In genomic region chr14:101653581-101654525, GRCm38 (mm10) we compare ENCODE assay signal across 7 mouse cellular contexts. TPM values are rescaled to one million over a fixed set of nuclear protein-coding genes. Genes with fewer than 3 reads are reported as not detected.
DNase-seq lines count a peak whose midpoint lies in the region; ATAC-seq and TF ChIP-seq lines count a peak whose summit lies in the region.

Gene Uchl3, plus strand, starts transcription at chr14:101653967.

- ATAC-seq in intestine, postnatal 0 days = peak; percentile 94
- ATAC-seq in midbrain, embryonic 12.5 days (ENCODE audit: low FRiP score, low read depth) = peak; percentile 91

- peak within 1 kb of the TSS; percentile 96 for H3K4me2 ChIP-seq in intestine, postnatal 0 days (replicated peaks; ENCODE audit: low read depth)
- H3K4me2 ChIP-seq in midbrain, embryonic 12.5 days (replicated peaks) = peak within 1 kb of the TSS; percentile 82

- H3K4me3 ChIP-seq in intestine, postnatal 0 days (ENCODE audit: low read depth, low read length) = peak within 1 kb of the TSS; percentile 99
- peak within 1 kb of the TSS; percentile 97 for H3K4me3 ChIP-seq in midbrain, embryonic 12.5 days
- H3K4me3 ChIP-seq in small intestine, adult 2 months (ENCODE audit: low read depth, low read length) = peak within 1 kb of the TSS; percentile 88

- H3K9me3 ChIP-seq in intestine, postnatal 0 days (ENCODE audit: control insufficient read depth) = no peaks in the 10 kb centered on the region
- H3K9me3 ChIP-seq in midbrain, embryonic 12.5 days = no peaks in the 10 kb centered on the region

- intact Hi-C loops in left cerebral cortex, postnatal 4 days (cut with DNase I) = no loop called here

- peak; percentile 98 for TF ChIP-seq CTCF in intestine, postnatal 0 days (IDR thresholded peaks at IDR 0.05; ENCODE audit: low read depth)
- TF ChIP-seq CTCF in small intestine, adult 2 months (IDR thresholded peaks at IDR 0.05; ENCODE audit: extremely low read depth, insufficient read length, insufficient replicate concordance, low read depth, low read length) = peak; percentile 95

- no peaks in the 10 kb centered on the region for H3K27me3 ChIP-seq in intestine, postnatal 0 days (replicated peaks; ENCODE audit: control insufficient read depth, insufficient read depth, low read length)
- H3K27me3 ChIP-seq in midbrain, embryonic 12.5 days = no peaks in the 10 kb centered on the region
- H3K27me3 ChIP-seq in small intestine, adult 2 months (ENCODE audit: control insufficient read depth, insufficient read depth, low read length) = no peaks in the 10 kb centered on the region

- peak within 1 kb of the TSS; percentile 37; the same call in 1 of the 2 replicates for H3K27ac ChIP-seq in intestine, postnatal 0 days (ENCODE audit: low read depth, low read length)
- H3K27ac ChIP-seq in midbrain, embryonic 12.5 days (replicated peaks) = peak within 1 kb of the TSS; percentile 72
- H3K27ac ChIP-seq in small intestine, adult 2 months (ENCODE audit: insufficient read depth, low read depth, low read length) = peak within 1 kb of the TSS; percentile 50; the same call in 1 of the 2 replicates

- no peak; the same call in 1 of the 2 replicates for TF ChIP-seq POLR2A in small intestine, adult 2 months (IDR thresholded peaks at IDR 0.05; ENCODE audit: low read depth, low read length)

- peak within 1 kb of the TSS; percentile 71 for H3K9ac ChIP-seq in intestine, postnatal 0 days (ENCODE audit: low read depth, low read length)
- peak within 1 kb of the TSS; percentile 88 for H3K9ac ChIP-seq in midbrain, embryonic 12.5 days (replicated peaks)

- no peaks in the 10 kb centered on the region for H3K36me3 ChIP-seq in intestine, postnatal 0 days (ENCODE audit: control insufficient read depth, insufficient read depth)
- H3K36me3 ChIP-seq in midbrain, embryonic 12.5 days = 0 out of 2 replicates have a peak, but pooled peaks cover 4% of the 10 kb centered on the region
- no peaks in the 10 kb centered on the region for H3K36me3 ChIP-seq in small intestine, adult 2 months (ENCODE audit: control insufficient read depth, insufficient read depth, low read length)

- H3K4me1 ChIP-seq in intestine, postnatal 0 days (replicated peaks; ENCODE audit: control insufficient read depth, insufficient read depth, low read length) = 0 out of 2 replicates have a peak, but pooled peaks cover 2% of the 10 kb centered on the region
- H3K4me1 ChIP-seq in midbrain, embryonic 12.5 days = peaks cover 4% of the 10 kb centered on the region; the same call in 1 of the 2 replicates
- no peaks in the 10 kb centered on the region for H3K4me1 ChIP-seq in small intestine, adult 2 months (ENCODE audit: control insufficient read depth, insufficient read depth, insufficient read length, low read length)

- peak; percentile 92 for DNase-seq in adrenal gland, adult 8-10 months
- peak; percentile 98 for DNase-seq in embryo, embryonic 9.5 days (ENCODE audit: extremely low spot score)
- peak; percentile 49 for DNase-seq in gonadal fat pad, adult 2 months (ENCODE audit: low read depth)
- DNase-seq in left cerebral cortex, postnatal 4 days = peak; percentile 99

- WGBS in intestine, postnatal 0 days = under 1% methylated on average over 78 of the region's 81 CpGs
- under 1% methylated on average over 77 of the region's 81 CpGs for WGBS in midbrain, embryonic 12.5 days
- WGBS in small intestine, adult 2 months = under 1% methylated on average over 81 of the region's 81 CpGs

RNA-seq across cellular contexts. Expression of gene Uchl3, which starts in this region (rescaled TPM):
- 10 to 100 TPM; 28.1 to 41.6 (median 34.7) TPM for total RNA-seq in adrenal gland, adult 8-10 months (2022)
- 7.4 and 11.0 TPM in 2 replicates for polyA plus RNA-seq in gonadal fat pad, adult 2 months (2012; rRNA removed)
- 142 and 143 TPM in 2 replicates for polyA plus RNA-seq in intestine, postnatal 0 days (2015; fragmentation: Nextera tagmentation; extraction: Ambion mirVana)
- total RNA-seq in left cerebral cortex, postnatal 4 days (2021) = 100 to 1,000 TPM in 1 of 2 experiments, 10 to 100 TPM in 1; 94.0 to 114 TPM
- polyA plus RNA-seq in midbrain, embryonic 12.5 days (2016; fragmentation: Nextera tagmentation; extraction: Ambion mirVana) = 154 and 167 TPM in 2 replicates
- polyA plus RNA-seq in small intestine, adult 2 months (2012; rRNA removed) = 3.7 and 10.1 TPM in 2 replicates

Comparison
In these comparisons a context has a peak if more than half of its experiments do, and no peak if none do; other contexts are left out.
1. Peak in every context shown above with its lines: DNase-seq, ATAC-seq, H3K4me3 ChIP-seq and H3K27ac ChIP-seq.
2. RNA of gene Uchl3 (polyA plus RNA-seq): 154 to 167 TPM in midbrain, embryonic 12.5 days and 142 to 143 TPM in intestine, postnatal 0 days; 3.7 to 10.1 TPM in small intestine, adult 2 months and 7.4 to 11.0 TPM in gonadal fat pad, adult 2 months; every median in the first group is over 10 times any median in the second.
3. DNase-seq: peak in every context shown above with its lines; median percentile 99 in left cerebral cortex, postnatal 4 days; 98 in embryo, embryonic 9.5 days; 92 in adrenal gland, adult 8-10 months; 49 in gonadal fat pad, adult 2 months.